Mouse (Mus musculus) kidney, embryonic 16.5 days (tissue): ENCODE measurements at regions not wholly inside any gene's neighbourhood (a gene's known extent, or its start where the extent isn't known, plus 50 kb on each side); places are given as distances from the start of the nearest gene placed in this dataset.

Experiments
- ATAC-seq: fragments of 200-750 bp; cut with Nextera tagmentation; 2 replicates; pipeline ENCODE4 v1.8.0; 2017; ENCODE audit warnings: moderate TSS enrichment; ENCODE audit not compliant: low FRiP score, low TSS enrichment
- H3K27ac ChIP-seq: fragments of 300-500 bp; sonication (generic); 2 replicates; pipeline ENCODE4 v1.5.1; 2014; ENCODE audit warnings: low read length
- H3K27me3 ChIP-seq: fragments of 300-500 bp; sonication (generic); 2 replicates; pipeline ENCODE4 v1.6.1; 2014; ENCODE audit warnings: low read length, control low read depth, mixed read lengths; ENCODE audit not compliant: insufficient read depth
- H3K36me3 ChIP-seq: fragments of 300-500 bp; sonication (generic); 2 replicates; pipeline ENCODE4 v1.6.1; 2014; ENCODE audit warnings: low read length, control low read depth, mixed read lengths; ENCODE audit not compliant: insufficient read depth
- H3K4me1 ChIP-seq: fragments of 300-500 bp; sonication (generic); 2 replicates; pipeline ENCODE4 v1.6.1; 2014; ENCODE audit warnings: low read length, control low read depth, mixed read lengths; ENCODE audit not compliant: insufficient read depth
- H3K4me2 ChIP-seq: fragments of 300-500 bp; sonication (generic); replicated peaks from 2 replicates; pipeline ENCODE4 v1.6.1; 2014; ENCODE audit warnings: low read depth, low read length
- H3K4me3 ChIP-seq: fragments of 300-500 bp; sonication (generic); 2 replicates; pipeline ENCODE4 v1.5.1; 2014; ENCODE audit warnings: mild to moderate bottlenecking, low read length
- H3K9ac ChIP-seq: fragments of 300-500 bp; sonication (generic); replicated peaks from 2 replicates; pipeline ENCODE4 v1.6.1; 2014; ENCODE audit warnings: low read length
- H3K9me3 ChIP-seq: fragments of 300-500 bp; sonication (generic); 2 replicates; pipeline ENCODE4 v1.6.1; 2016; ENCODE audit warnings: low read length, control low read depth
- WGBS: fragments of 180-500 bp; shearing (Covaris S2); extraction: QIAGEN DNeasy Blood & Tissue Kit; methylation state at CpG from one replicate; pipeline ENCODE4 v1.1.7; 2014; 5-methylcytosine and 5-hydroxymethylcytosine counted together

DNA sequence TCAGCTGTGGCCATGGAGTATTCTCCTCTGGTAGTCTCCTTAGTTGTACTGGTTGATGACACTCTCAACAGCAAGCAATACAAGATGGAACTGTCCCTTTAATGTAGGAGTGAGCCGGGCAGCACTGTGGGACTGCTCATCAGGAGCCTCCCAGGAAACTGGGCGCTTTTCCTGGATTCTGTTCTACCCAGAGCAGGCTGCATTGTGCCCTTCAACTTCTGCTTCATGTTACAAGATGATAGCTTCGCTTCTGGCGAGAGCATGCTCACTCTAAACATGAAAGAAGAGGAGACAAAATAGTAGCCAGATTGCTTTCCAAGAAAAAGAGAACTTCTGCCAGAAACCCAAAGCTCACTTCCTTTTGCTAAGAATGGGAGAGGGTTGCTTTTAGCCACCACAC, 271.8 kb downstream of the Zfp619 start:
- Histone ChIP-seq H3K9ac (no peak overlapping the region), H3K27me3 (no peaks in the 10 kb centered on the region), H3K9me3 (no peaks in the 10 kb centered on the region), H3K4me1 (no peaks in the 10 kb centered on the region), H3K36me3 (no peaks in the 10 kb centered on the region), H3K27ac (no peak overlapping the region), H3K4me3 (no peak overlapping the region), H3K4me2 (no peak overlapping the region)
- WGBS = 67% methylated on average over 4 of the region's 4 CpGs
- ATAC-seq = no peak

GRCm38 (mm10) chr7:39789880-39790279, 272.3 kb downstream of the Zfp619 start:
- no peaks in the 10 kb centered on the region for H3K27me3 ChIP-seq
- H3K4me1 ChIP-seq = no peaks in the 10 kb centered on the region
- WGBS = 79% methylated on average over 4 of the region's 4 CpGs
- no peak for ATAC-seq
- H3K9ac ChIP-seq = no peak overlapping the region
- H3K9me3 ChIP-seq = no peaks in the 10 kb centered on the region
- no peak overlapping the region for H3K4me3 ChIP-seq
- no peaks in the 10 kb centered on the region for H3K36me3 ChIP-seq
- H3K27ac ChIP-seq = no peak overlapping the region
- H3K4me2 ChIP-seq = no peak overlapping the region

- 80% methylated on average over 3 of the region's 3 CpGs for WGBS
- no peak for ATAC-seq
Measured at GRCm38 (mm10) chr7:39794751-39795150, 277.2 kb downstream of the Zfp619 start.

GRCm38 (mm10) chr7:39804276-39804675, 286.7 kb downstream of the Zfp619 start:
- Histone ChIP-seq H3K27me3 (no peaks in the 10 kb centered on the region), H3K36me3 (no peaks in the 10 kb centered on the region), H3K4me3 (no peak overlapping the region), H3K4me1 (no peaks in the 10 kb centered on the region), H3K9me3 (0 out of 2 replicates have a peak, but pooled peaks cover 2% of the 10 kb centered on the region), H3K27ac (no peak overlapping the region), H3K9ac (no peak overlapping the region), H3K4me2 (no peak overlapping the region)
- ATAC-seq = no peak
- 86% methylated on average over 3 of the region's 3 CpGs for WGBS

More at GRCm38 (mm10) chr7:39794751-39795150, 277.2 kb downstream of the Zfp619 start:
- Histone ChIP-seq H3K4me1 (no peaks in the 10 kb centered on the region), H3K4me3 (no peak overlapping the region), H3K36me3 (no peaks in the 10 kb centered on the region), H3K9ac (no peak overlapping the region), H3K27me3 (no peaks in the 10 kb centered on the region), H3K27ac (no peak overlapping the region), H3K4me2 (no peak overlapping the region), H3K9me3 (no peaks in the 10 kb centered on the region)

GRCm38 (mm10) chr7:39818036-39818435, 300.5 kb downstream of the Zfp619 start:
- ATAC-seq = no peak
- H3K27me3 ChIP-seq = no peaks in the 10 kb centered on the region
- H3K9ac ChIP-seq = no peak overlapping the region
- WGBS = 40% methylated on average over 3 of the region's 3 CpGs
- no peaks in the 10 kb centered on the region for H3K9me3 ChIP-seq
- no peaks in the 10 kb centered on the region for H3K4me1 ChIP-seq
- no peak overlapping the region for H3K4me2 ChIP-seq
- no peak overlapping the region for H3K27ac ChIP-seq
- H3K36me3 ChIP-seq = no peaks in the 10 kb centered on the region
- no peak overlapping the region for H3K4me3 ChIP-seq

GRCm38 (mm10) chr7:39822550-39823178, 305.1 kb downstream of the Zfp619 start:
- no peak overlapping the region for H3K27ac ChIP-seq
- H3K4me2 ChIP-seq = no peak overlapping the region
- H3K4me3 ChIP-seq = no peak overlapping the region
- no peaks in the 10 kb centered on the region for H3K4me1 ChIP-seq
- no peaks in the 10 kb centered on the region for H3K36me3 ChIP-seq
- WGBS = 73% methylated on average over 4 of the region's 4 CpGs
- ATAC-seq = no peak
- H3K9ac ChIP-seq = no peak overlapping the region
- H3K27me3 ChIP-seq = no peaks in the 10 kb centered on the region
- no peaks in the 10 kb centered on the region for H3K9me3 ChIP-seq

- Histone ChIP-seq H3K36me3 (no peaks in the 10 kb centered on the region), H3K9me3 (0 out of 2 replicates have a peak, but pooled peaks cover 3% of the 10 kb centered on the region), H3K4me2 (no peak overlapping the region), H3K4me1 (no peaks in the 10 kb centered on the region), H3K27me3 (no peaks in the 10 kb centered on the region), H3K4me3 (no peak overlapping the region), H3K9ac (no peak overlapping the region), H3K27ac (no peak overlapping the region)
- no peak for ATAC-seq
- 29% methylated on average over 6 of the region's 6 CpGs for WGBS
Measured at GRCm38 (mm10) chr7:39828378-39828777, 310.8 kb downstream of the Zfp619 start.

- no peak overlapping the region for H3K4me2 ChIP-seq
- no peak for ATAC-seq
- H3K4me1 ChIP-seq = no peaks in the 10 kb centered on the region
- 80% methylated on average over 2 of the region's 2 CpGs for WGBS
- H3K9me3 ChIP-seq = 0 out of 2 replicates have a peak, but pooled peaks cover 3% of the 10 kb centered on the region
- no peak overlapping the region for H3K9ac ChIP-seq
- H3K4me3 ChIP-seq = no peak overlapping the region
- no peak overlapping the region for H3K27ac ChIP-seq
- no peaks in the 10 kb centered on the region for H3K36me3 ChIP-seq
- H3K27me3 ChIP-seq = no peaks in the 10 kb centered on the region
Measured at GRCm38 (mm10) chr7:39830831-39831230, 313.3 kb downstream of the Zfp619 start.

GRCm38 (mm10) chr7:39841988-39842387, 324.4 kb downstream of the Zfp619 start:
- Histone ChIP-seq H3K9ac (no peak overlapping the region), H3K27ac (no peak overlapping the region), H3K4me3 (no peak overlapping the region), H3K4me2 (no peak overlapping the region), H3K36me3 (no peaks in the 10 kb centered on the region), H3K27me3 (no peaks in the 10 kb centered on the region), H3K9me3 (no peaks in the 10 kb centered on the region), H3K4me1 (no peaks in the 10 kb centered on the region)
- WGBS = 88% methylated on average over 3 of the region's 3 CpGs
- no peak for ATAC-seq

DNA sequence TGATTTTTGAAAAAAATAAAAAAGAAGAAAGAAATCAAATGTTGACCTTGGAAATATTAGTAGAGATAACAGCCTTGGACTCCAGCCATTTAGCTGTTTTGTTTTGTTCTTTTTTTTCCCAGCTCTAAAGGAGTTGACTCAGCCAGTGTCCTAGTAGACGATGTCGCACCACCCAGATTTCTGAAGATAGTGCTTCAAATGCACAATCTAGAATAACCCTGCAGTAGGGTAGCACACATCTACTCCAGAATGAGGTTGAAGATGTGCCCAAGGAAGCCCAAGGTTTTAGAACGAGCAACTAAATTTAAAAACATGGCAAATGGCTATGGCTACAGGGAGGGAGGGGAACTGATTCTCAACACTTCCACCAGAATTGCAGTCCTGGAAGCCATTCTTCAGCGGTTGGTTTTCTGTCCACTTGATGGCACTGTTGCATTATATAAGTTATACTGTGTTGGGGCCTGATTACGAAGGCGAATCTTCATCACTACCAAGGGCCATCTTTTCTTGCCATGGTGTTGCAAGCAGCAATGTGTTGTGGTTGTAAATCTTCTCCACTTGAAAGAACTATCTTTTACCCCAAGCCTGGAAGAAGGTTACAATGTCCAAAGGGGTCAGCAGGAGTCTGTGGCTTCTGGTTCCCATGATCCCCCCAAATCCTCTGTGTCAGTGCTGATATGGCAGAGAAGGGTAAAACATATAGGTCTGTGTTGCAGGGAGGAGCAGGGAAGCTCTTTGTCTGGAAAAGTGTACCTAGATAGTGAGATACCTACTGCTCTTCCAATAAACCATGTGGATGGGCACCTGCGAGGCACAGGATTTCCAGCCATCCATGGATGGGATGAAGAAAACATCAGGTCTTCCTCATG, 330.6 kb downstream of the Zfp619 start:
- no peak overlapping the region for H3K4me3 ChIP-seq
- no peaks in the 10 kb centered on the region for H3K36me3 ChIP-seq
- ATAC-seq = peak; percentile 75; the same call in 1 of the 2 replicates
- H3K27ac ChIP-seq = no peak overlapping the region
- WGBS = 44% methylated on average over 7 of the region's 7 CpGs
- H3K4me2 ChIP-seq = no peak overlapping the region
- H3K4me1 ChIP-seq = no peaks in the 10 kb centered on the region
- no peaks in the 10 kb centered on the region for H3K27me3 ChIP-seq
- no peaks in the 10 kb centered on the region for H3K9me3 ChIP-seq
- H3K9ac ChIP-seq = no peak overlapping the region
